Mouse (Mus musculus) layer of hippocampus, adult 2 months (tissue): ENCODE measurements around the gene Pik3r5. TPM values are rescaled to one million over a fixed set of nuclear protein-coding genes. Genes with fewer than 3 reads are reported as not detected.

Source experiments
- DNase-seq, 2 experiments: peaks; one replicate each; pipeline ENCODE4 v3.0.0; 2022; ENCODE audit warnings: low spot score in 2 of 2
- H3K27ac ChIP-seq: fragments of 200-600 bp; 2 replicates; pipeline ENCODE4 v1.8.1; 2022
- H3K4me3 ChIP-seq: fragments of 200-600 bp; 2 replicates; pipeline ENCODE4 v1.8.1; 2022; ENCODE audit warnings: mild to moderate bottlenecking
- CTCF ChIP-seq: fragments of 200-600 bp; conservative IDR thresholded peaks from 2 replicates; pipeline ENCODE4 v1.8.1; 2022; ENCODE audit warnings: antibody characterized with exemption, mild to moderate bottlenecking, moderate library complexity
- total RNA-seq, 2 experiments: library from RNA; stranded (reverse); gene quantifications; 2 replicates each; pipeline ENCODE4 v1.2.3; 2021

Pik3r5 gene
- total RNA-seq, 2 experiments from 2014 or later, result 1.4 to 1.9 TPM

DNA sequence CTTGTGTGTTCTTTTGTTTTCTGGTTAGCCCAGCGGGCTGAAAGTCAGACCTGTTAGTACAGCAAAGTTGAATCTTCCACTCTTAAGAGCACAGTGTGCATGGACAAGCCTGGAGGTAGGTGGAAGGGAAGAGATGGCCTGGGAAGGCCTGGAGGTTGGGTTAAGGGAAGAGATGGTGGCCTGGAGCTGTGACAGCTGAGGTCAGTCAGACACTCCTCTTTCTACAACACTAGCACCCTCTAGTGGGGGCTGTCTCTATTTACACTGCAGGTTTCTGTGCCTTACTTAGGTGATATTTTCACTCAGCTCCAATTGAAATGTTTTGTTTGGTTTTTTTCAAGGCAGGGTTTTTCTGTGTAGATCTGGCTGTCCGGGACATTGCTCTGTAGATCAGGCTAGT is 23.8 kb upstream of the Pik3r5 start:
- no peak overlapping the region for H3K27ac ChIP-seq
- peak; percentile 63 to 83 for DNase-seq
- TF ChIP-seq CTCF, result peak; percentile 95
- H3K4me3 ChIP-seq, result no peak overlapping the region

DNA sequence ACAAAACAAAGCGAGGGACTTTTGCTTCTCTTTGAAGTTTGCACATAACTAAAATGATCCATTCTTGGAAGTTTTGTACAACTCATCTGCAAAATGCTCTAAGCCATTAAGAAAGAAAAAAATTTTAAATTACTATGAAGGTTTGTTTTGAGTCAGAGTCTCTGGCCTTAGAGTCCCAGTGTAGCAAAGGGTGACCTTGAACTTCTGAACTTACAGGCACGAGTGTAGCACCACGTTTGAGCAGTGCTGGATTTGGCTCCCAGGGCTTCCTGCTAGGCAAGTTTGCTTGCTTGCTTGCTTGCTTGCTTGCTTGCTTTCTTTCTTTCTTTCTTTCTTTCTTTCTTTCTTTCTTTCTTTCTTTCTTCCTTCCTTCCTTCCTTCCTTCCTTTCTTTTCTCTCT is 14.9 kb upstream of the Pik3r5 start:
- TF ChIP-seq CTCF, result no peak
- no peak overlapping the region for H3K4me3 ChIP-seq
- H3K27ac ChIP-seq, result no peak overlapping the region
- DNase-seq, result no peak

DNA sequence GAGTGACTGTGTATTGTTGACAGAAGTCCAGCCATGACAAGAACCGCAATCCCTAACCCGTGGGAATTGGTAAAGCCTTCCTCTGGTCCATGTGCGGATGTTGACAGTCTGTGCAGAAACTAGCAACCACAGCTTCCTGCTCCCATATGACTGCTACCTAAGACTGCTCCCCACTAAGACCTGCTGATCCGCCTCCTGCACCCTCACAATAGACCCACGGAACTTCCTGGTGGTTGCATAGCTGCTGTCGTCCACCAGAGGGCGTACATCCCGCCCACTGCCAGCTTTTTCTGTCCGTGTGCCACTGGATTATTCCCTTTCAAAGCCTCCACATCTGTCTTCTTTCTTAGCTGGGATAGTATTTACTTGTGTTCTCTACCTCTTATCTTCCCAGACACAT is 14.1 kb upstream of the Pik3r5 start:
- peak in 1 of 2 experiments; percentile 23 for DNase-seq
- Histone ChIP-seq H3K4me3 (no peak overlapping the region), H3K27ac (no peak overlapping the region)
- TF ChIP-seq CTCF, result peak; percentile 89

GRCm38 (mm10) chr11:68425492-68426315 is 6.2 kb upstream of the Pik3r5 start:
- Histone ChIP-seq H3K4me3 (no peak overlapping the region), H3K27ac (no peak overlapping the region)
- no peak for DNase-seq
- no peak for TF ChIP-seq CTCF

GRCm38 (mm10) chr11:68427083-68427570 is 4.8 kb upstream of the Pik3r5 start:
- H3K4me3 ChIP-seq, result no peak overlapping the region
- no peak for DNase-seq
- no peak for TF ChIP-seq CTCF
- no peak overlapping the region for H3K27ac ChIP-seq

DNA sequence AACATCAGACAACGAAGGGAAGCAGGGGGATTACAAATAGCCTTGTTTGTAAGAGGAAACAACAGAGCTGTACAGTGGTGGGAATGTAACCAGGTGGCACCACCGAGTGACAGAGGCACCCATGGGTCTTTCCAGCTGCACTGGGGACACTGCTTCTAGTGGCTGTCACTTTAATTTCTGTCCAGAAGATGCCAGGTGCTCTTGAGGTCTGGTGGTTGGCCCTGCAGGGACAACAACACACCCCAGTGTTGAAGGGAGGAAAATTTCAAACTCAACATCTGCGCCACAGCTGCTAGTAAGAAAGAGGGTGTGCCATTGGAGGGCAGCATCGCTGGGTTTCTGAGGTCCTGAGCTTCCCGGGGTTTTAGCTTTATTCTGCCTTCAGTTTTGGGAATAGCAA is 1.3 kb upstream of the Pik3r5 start:
- DNase-seq, result no peak
- H3K27ac ChIP-seq, result peak overlapping the region; percentile 32; the same call in 1 of the 2 replicates
- no peak overlapping the region for H3K4me3 ChIP-seq
- no peak for TF ChIP-seq CTCF

- DNase-seq, result no peak
- TF ChIP-seq CTCF, result no peak
- Histone ChIP-seq H3K4me3 (peak overlapping the region; percentile 51), H3K27ac (0 out of 2 replicates have a peak overlapping the region, but pooled peaks have one; percentile 20)
These were observed 570 bp downstream of the Pik3r5 start for GRCm38 (mm10) chr11:68432361-68433021.

GRCm38 (mm10) chr11:68433534-68433933 is 1.6 kb downstream of the Pik3r5 start:
- Histone ChIP-seq H3K4me3 (no peak overlapping the region), H3K27ac (no peak overlapping the region)
- TF ChIP-seq CTCF, result no peak
- DNase-seq, result no peak

GRCm38 (mm10) chr11:68434697-68435096 is 2.8 kb downstream of the Pik3r5 start:
- no peak for TF ChIP-seq CTCF
- DNase-seq, result no peak
- Histone ChIP-seq H3K4me3 (no peak overlapping the region), H3K27ac (no peak overlapping the region)

- no peak for TF ChIP-seq CTCF
- no peak overlapping the region for H3K27ac ChIP-seq
- H3K4me3 ChIP-seq, result no peak overlapping the region
- DNase-seq, result no peak
These were observed 3.7 kb downstream of the Pik3r5 start for GRCm38 (mm10) chr11:68435601-68436000.

- Histone ChIP-seq H3K4me3 (no peak overlapping the region), H3K27ac (no peak overlapping the region)
- TF ChIP-seq CTCF, result no peak
- no peak for DNase-seq
These were observed 4.5 kb downstream of the Pik3r5 start for GRCm38 (mm10) chr11:68436376-68436775.

GRCm38 (mm10) chr11:68440100-68440499 is 8.2 kb downstream of the Pik3r5 start:
- no peak for DNase-seq
- Histone ChIP-seq H3K4me3 (no peak overlapping the region), H3K27ac (no peak overlapping the region)
- TF ChIP-seq CTCF, result no peak

GRCm38 (mm10) chr11:68440965-68441364 is 9.0 kb downstream of the Pik3r5 start:
- no peak overlapping the region for H3K4me3 ChIP-seq
- no peak for DNase-seq
- no peak overlapping the region for H3K27ac ChIP-seq
- no peak for TF ChIP-seq CTCF

GRCm38 (mm10) chr11:68442346-68442745 is 10.4 kb downstream of the Pik3r5 start:
- Histone ChIP-seq H3K4me3 (no peak overlapping the region), H3K27ac (no peak overlapping the region)
- no peak for TF ChIP-seq CTCF
- DNase-seq, result no peak
